Mouse (Mus musculus) regulatory T cell (primary cell): ENCODE results near the gene Ccdc106.

Experiments used
- in situ Hi-C: fragments of 300-600 bp; cut with MboI, MseI; formaldehyde crosslinking; loops from one replicate; pipeline ENCODE4 v1.15.1; 2025; ENCODE audit warnings: high pct_unique_total_duplicates

Ccdc106 gene

DNA sequence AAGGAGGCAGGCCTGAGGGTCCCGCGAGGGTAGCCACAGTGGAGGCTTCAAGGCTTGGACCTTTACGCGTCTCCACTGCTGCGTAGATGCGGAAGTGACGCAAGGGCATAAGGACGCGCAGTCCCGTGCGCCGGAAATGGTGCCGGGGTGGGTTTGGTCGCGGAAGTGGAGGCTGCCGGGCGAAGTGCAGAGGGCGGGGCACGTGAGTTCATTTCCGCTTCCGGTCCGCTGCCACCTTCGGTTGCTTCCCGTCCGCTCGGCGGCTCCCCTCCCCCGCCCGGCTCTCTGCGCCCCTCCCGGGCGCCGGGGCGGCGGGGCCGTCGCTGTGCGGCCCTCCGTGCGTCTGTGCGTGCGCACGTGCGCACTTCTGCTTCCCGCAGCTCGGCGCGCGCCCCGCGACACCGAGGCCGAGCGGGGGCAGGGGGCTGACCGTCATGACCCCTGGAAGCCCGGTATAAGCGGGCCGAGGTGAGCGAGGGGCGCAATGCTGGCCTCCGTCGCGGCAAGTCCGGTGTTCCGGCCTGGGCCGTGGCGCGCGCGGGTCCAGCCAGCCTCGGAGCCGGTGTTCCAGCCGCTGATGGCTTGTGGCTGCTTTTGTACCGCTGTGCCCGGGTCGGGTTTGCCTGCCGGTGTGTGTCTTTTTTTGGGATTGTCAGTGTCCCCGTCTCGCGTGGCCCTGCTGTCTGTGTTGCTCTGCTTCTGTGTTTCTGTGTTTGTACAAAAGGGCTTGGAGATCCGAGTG lies 59.8 kb downstream of the Ccdc106 start, which contains the start of gene Epn1:
Epn1 (plus strand) TSS at position 226 of the 742 bp plus-strand sequence.
- in situ Hi-C loops = loop anchor here (10.0 kb wide), 1 partner anchor 1105 kb away; no protein-coding TSS in a partner anchor

DNA sequence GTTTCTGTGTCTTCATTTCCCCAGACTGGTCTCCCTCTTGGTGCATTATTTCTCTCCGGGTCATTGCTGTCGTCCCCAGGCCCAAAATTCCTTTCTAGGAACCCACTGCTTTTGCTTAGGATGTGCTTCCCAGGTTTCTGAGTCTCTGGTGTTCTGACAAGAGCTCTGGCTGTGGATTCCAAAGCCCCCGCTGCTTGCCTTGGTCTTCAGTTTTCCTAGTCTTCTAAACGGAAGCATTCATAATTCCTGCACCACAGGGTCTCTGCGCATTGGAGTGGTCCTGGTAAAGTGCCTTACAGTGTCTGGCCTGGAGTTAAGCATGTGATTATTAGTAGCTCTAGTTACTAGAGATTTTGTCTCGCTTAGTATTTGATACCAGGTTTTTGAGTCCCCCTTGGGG lies 60.5 kb downstream of the Ccdc106 start:
- in situ Hi-C loops = loop anchor here (10.0 kb wide), 1 partner anchor 1104 kb away; no protein-coding TSS in a partner anchor

- in situ Hi-C loops = loop anchor here (10.0 kb wide), 1 partner anchor 1104 kb away; no protein-coding TSS in a partner anchor
These were observed 60.9 kb downstream of the Ccdc106 start for GRCm38 (mm10) chr7:5081241-5081640.

- in situ Hi-C loops = loop anchor here (10.0 kb wide), 1 partner anchor 1103 kb away; no protein-coding TSS in a partner anchor
These were observed 61.6 kb downstream of the Ccdc106 start for GRCm38 (mm10) chr7:5081939-5082338.

GRCm38 (mm10) chr7:5083325-5084105 lies 63.2 kb downstream of the Ccdc106 start:
- in situ Hi-C loops = loop anchor here (10.0 kb wide), 1 partner anchor 1101 kb away; no protein-coding TSS in a partner anchor

GRCm38 (mm10) chr7:5085512-5085911 lies 65.2 kb downstream of the Ccdc106 start:
- in situ Hi-C loops = loop anchor here (10.0 kb wide), 1 partner anchor 1099 kb away; no protein-coding TSS in a partner anchor

DNA sequence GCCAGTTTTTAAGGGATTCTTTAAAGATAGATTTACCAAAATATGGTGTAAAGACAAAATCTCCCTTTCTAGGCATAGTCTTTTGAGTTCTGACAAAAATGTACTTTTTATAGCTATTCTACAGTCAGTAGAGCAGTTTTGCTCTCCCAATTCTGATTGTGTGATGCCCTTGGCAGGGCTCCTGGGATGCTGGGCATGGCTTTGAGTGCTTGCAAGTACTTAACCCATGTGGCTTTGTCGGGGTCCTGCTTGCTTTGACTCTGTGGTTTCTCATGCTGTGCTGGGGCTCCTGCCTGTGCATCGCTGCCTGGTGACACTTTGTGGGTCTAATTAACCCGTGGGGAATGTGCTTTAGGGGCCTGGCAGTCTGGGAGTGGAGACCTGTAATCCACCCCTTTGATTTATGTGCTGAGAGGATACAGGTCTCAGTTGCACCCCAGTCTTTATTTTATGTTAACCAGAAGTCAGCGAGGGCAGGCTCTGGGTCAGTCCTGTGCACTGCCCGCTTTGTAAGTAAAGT lies 66.6 kb downstream of the Ccdc106 start:
- in situ Hi-C loops = loop anchor here (10.0 kb wide), 1 partner anchor 1098 kb away; no protein-coding TSS in a partner anchor

GRCm38 (mm10) chr7:5087886-5088285 lies 67.5 kb downstream of the Ccdc106 start:
- in situ Hi-C loops = loop anchor here (10.0 kb wide), 1 partner anchor 1097 kb away; no protein-coding TSS in a partner anchor

DNA sequence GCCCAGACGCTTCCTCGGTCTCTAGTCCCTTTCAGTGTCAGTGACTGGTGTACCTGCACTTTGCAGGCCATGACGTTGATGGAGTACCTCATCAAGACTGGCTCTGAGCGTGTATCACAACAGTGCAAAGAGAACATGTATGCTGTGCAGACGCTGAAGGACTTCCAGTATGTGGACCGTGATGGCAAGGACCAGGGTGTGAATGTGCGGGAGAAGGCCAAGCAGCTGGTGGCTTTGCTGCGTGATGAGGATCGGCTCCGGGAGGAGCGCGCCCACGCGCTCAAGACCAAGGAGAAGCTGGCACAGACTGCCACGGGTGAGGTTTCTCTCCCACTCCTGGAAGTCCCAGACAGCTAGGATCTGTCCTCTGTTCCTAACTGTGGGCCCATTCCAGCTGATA lies 69.5 kb downstream of the Ccdc106 start:
- in situ Hi-C loops = loop anchor here (10.0 kb wide), 1 partner anchor 1095 kb away; no protein-coding TSS in a partner anchor

DNA sequence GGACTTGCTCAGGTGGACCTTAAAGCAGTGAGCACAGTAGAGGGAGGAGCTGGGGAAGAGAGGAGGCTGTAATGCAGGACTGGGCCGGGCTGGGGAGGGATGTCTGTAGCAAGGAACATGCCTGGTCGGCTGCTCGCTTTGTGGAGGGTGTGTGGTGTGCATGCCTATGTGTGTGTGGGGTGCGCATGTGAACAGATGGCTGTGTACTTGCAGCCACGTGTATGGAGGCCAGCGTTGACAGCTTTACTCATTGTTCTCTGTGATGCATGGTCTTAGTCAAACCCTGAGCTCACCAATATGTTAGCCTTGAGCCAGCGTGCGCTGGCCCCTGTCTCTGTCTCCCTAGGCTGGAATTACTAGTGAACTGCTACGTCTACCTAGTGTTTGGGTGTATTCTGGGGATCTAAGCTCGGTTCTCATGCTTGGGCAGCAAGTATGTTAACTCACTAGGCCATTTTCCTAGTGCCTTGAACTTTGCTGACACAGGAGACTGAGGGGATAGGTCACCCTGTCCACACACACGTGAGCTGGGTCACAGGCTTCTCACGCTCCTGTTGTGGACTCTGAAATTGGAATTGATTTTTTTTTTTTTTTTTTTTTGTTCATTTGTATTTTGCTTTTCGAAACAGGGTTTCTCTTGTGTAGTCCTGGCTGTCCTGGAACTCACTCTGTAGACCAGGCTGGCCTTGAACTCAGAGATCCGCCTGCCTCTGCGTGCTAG lies 70.8 kb downstream of the Ccdc106 start:
- in situ Hi-C loops = no loop called here

GRCm38 (mm10) chr7:5092381-5092780 lies 72.0 kb downstream of the Ccdc106 start:
- in situ Hi-C loops = no loop called here

DNA sequence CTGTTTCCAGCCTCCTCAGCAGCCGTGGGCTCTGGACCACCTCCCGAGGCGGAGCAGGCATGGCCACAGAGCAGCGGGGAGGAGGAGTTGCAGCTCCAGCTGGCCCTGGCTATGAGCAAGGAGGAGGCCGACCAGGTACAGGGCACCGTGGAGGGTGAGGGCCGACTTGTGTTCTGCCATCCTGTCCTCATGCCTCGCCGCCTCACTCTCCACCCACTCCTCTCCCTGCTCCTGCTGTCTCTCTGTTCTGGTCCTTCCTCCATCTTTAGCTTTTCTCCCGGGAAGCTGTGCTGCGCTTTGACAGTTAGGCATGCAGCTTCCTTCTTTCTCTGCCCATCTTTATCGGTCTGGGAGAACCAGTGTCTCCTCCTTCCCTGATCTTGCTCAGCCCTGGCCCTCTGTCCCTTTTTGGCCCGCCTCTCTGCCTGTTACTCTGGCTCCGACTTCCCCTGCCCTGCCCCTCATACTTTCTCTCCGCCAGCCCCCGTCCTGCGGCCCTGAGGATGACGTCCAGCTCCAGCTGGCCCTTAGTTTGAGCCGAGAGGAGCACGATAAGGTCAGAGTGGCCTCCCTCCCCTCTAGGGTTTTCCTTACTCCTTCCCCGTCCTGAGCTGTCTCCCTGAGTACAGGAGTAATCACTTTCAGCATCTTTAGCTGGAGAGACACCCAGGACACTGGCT lies 72.6 kb downstream of the Ccdc106 start:
- in situ Hi-C loops = no loop called here

DNA sequence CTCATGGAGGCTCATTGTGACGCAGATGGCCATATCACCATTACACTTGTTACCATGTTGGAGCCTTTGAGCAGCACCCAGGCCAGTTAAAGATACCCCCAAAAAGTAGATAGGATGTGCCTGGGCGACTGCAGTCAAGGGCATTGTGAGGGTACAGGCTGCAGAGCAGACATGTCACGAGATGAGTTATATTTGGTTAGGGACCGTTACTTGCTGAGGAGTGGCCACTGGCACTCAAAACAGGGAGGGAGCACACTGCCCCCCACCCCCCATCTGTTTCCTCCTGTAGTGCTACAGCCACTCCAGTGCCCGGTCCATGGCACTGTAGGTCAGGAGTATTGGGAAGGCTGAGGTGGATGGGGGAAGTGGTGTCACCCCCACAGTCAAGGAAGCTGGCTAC lies 78.4 kb downstream of the Ccdc106 start:
- in situ Hi-C loops = no loop called here

DNA sequence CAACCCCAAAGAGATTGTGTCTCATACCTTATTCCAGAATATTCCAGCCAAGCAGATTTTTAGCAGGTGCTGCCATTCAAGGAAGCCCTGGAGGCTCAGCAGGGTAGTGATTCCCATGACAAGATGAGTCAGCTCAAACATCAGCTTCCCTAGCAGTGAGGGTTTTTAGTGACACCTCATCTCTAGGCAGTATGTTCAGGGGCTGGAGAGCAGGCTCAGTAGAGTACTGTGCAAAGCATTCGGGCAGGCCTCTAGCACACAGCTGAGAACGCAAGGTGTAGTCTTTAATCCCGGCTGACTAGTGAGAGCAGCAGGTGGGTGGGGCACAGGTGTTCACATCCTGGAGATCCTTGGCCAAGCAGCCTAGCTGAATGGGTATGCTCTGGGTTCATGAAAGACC lies 79.4 kb downstream of the Ccdc106 start:
- in situ Hi-C loops = no loop called here

DNA sequence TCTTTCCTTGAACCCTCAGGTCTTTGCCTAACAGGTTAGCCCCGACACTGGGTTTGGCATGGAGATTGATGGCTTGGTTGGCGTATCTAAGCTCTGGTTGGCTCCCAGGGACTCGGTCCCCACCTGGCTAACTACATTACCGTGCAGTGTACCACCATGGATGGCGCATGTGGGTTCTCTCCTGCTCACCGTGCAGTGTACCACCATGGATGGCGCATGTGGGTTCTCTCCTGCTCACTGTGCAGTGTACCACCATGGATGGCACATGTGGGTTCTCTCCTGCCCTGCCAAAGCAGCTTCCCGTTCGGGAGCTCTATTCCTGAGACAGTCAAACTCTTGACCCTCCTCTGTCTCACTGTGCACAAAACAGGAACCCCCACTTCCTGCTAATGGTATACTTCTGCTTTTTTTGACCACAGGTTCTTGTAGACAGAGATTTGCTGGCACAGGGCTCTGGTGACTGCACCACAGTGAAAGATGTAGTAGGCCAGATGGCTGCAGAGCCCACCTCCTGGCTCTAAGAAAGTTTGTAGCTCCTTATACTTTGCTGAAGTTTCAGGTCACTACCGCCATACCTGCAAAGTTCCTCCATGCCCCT lies 80.8 kb downstream of the Ccdc106 start:
- in situ Hi-C loops = no loop called here

- in situ Hi-C loops = no loop called here
These were observed 82.2 kb downstream of the Ccdc106 start for GRCm38 (mm10) chr7:5102564-5102963.

GRCm38 (mm10) chr7:5108272-5108671 lies 87.9 kb downstream of the Ccdc106 start:
- in situ Hi-C loops = no loop called here

DNA sequence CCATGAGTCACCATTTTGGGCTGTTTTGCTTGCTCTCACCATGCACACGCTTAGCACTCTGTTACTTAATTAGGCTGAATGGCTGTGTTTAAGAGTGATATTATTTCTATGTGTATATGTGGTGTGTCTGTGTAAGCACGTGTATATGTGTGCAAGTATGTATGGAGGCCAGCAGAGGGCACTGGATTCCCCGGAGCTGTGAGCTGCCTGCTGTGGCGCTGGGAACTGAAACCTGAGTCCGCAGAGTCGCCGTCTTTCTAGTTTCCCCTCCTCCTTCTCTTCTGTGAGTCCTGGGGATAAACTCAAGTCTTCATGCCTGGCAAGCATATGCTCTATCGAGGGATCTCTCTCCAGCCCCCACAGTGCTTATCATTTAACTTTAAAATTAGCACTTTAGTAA lies 88.9 kb downstream of the Ccdc106 start:
- in situ Hi-C loops = no loop called here
